Mouse (Mus musculus): ENCODE measurements around the gene Aim2. TPM values are rescaled to one million over a fixed set of nuclear protein-coding genes. Genes with fewer than 3 reads are reported as not detected.

Aim2 gene
- polyA plus RNA-seq, 1 experiment from 2014 or later: 3.6 TPM

DNA sequence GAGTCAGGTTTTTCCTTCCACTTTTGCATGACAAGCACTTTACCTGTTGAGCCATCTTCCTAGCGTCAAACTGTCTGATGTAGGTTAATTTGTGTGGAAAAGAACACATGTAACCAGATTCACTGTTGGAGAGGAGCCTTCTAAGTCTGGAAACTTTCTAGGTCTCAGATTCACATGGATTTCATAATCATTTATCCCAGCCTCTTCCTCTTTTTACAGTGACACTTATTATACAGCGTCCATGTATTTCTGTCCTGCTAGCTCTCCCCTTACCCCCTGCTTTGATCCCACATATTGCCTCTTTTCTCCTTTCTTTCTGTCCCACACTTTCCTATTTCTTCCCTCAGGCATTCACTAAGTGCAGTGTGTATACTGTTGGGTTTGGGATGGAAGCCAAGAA lies 75.7 kb downstream of the Aim2 start:
- Histone ChIP-seq H3K27me3 (ENCODE audit: control insufficient read depth, insufficient read depth, low read depth, low read length) (no peaks in the 10 kb centered on the region), H3K4me3 (ENCODE audit: low read depth, low read length) (no peak overlapping the region), H3K4me2 (ENCODE audit: low read depth, low read length) (no peak overlapping the region), H3K9me3 (replicated peaks; ENCODE audit: control insufficient read depth, low read length) (no peaks in the 10 kb centered on the region), H3K27ac (ENCODE audit: low read length) (no peak overlapping the region), H3K36me3 (ENCODE audit: control insufficient read depth, insufficient read depth) (no peaks in the 10 kb centered on the region), H3K9ac (ENCODE audit: low read depth, low read length) (no peak overlapping the region), H3K4me1 (ENCODE audit: control insufficient read depth, low read depth, low read length) (no peaks in the 10 kb centered on the region)
- no peak for ATAC-seq (ENCODE audit: low read depth)
- 42% methylated on average over 2 of the region's 2 CpGs for WGBS (ENCODE audit: insufficient replicate concordance)

DNA sequence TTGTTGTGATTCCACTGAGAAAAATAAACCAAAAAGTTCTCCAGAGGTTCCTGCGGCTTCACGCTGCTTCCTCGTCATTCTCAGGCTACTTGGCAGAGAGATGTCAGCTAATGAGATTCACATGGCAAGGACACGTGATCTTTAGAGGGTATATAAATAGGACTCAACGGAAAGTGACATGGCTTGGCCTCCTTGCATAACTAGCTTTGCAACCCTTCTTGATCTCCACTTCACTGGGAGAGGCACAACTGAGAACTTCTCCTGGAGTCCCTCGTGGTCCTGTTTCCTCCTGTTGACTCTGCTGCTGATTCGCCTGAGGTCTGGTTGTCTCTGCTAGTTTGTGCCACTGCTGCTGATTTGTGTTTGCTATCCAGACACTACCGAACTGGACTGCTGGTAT lies 76.7 kb downstream of the Aim2 start:
- H3K4me2 ChIP-seq (ENCODE audit: low read depth, low read length): no peak overlapping the region
- no peak for ATAC-seq (ENCODE audit: low read depth)
- no peaks in the 10 kb centered on the region for H3K27me3 ChIP-seq (ENCODE audit: control insufficient read depth, insufficient read depth, low read depth, low read length)
- H3K4me1 ChIP-seq (ENCODE audit: control insufficient read depth, low read depth, low read length): no peaks in the 10 kb centered on the region
- H3K9ac ChIP-seq (ENCODE audit: low read depth, low read length): no peak overlapping the region
- H3K36me3 ChIP-seq (ENCODE audit: control insufficient read depth, insufficient read depth): no peaks in the 10 kb centered on the region
- no peak overlapping the region for H3K27ac ChIP-seq (ENCODE audit: low read length)
- H3K4me3 ChIP-seq (ENCODE audit: low read depth, low read length): no peak overlapping the region
- 60% methylated on average over 8 of the region's 8 CpGs for WGBS (ENCODE audit: insufficient replicate concordance)
- no peaks in the 10 kb centered on the region for H3K9me3 ChIP-seq (replicated peaks; ENCODE audit: control insufficient read depth, low read length)

DNA sequence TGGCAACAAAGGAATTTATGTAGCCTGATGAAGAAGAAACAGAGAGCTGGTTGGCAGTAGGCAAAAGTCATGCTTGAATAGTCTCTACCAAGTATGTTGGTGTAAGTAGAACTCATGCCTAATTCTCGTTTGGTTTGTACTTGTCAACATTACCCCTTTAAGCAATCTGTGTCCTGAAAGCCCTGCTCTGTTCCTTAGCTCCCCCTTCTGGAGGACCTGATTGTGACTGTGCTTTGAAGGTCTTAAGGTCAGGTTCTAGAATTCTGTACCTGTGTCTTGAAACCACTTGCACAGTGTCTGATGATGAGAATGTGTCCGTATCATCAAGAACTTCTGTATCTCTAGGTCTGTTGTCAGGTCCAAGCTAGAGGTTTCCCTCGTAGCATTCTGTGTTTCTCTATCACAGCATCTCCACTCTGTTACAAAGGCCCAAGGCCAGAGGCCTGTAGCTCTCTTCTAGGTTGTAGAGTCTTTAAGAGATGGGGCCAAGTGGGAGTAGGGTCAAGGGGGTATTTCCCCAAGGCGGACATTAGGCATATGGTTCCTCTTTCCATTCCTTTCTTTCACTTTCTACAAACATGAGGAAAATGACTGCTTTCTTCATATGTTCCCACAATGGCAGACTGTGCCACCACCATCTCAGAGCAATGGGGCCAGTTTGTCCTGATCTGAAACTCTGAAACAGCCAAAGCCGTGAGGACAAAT lies 79.5 kb downstream of the Aim2 start:
- no peak overlapping the region for H3K27ac ChIP-seq (ENCODE audit: low read length)
- H3K9me3 ChIP-seq (replicated peaks; ENCODE audit: control insufficient read depth, low read length): no peaks in the 10 kb centered on the region
- 59% methylated on average over 5 of the region's 5 CpGs for WGBS (ENCODE audit: insufficient replicate concordance)

DNA sequence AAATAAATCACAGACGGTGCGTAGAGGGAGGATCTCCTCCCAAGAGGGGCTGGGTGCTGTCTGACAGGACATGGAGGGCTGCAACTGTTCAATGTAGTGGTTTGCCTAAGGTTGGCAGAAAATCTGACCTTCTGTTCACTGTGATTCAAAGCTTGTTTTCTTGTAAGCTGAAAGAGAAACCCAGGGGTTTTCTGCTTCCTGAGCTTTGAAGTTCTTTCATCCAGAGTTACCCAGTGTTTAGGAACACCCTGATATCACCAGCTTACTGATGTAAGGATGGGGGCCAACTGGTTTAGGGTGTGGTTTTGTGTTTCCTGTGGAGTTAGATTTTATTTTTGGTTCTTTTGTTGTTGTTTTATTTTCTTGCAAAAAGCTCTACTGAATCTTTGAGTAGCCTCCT lies 81.7 kb downstream of the Aim2 start:
- Histone ChIP-seq H3K9me3 (replicated peaks; ENCODE audit: control insufficient read depth, low read length) (no peaks in the 10 kb centered on the region), H3K4me3 (ENCODE audit: low read depth, low read length) (no peak overlapping the region), H3K4me1 (ENCODE audit: control insufficient read depth, low read depth, low read length) (no peaks in the 10 kb centered on the region), H3K9ac (ENCODE audit: low read depth, low read length) (no peak overlapping the region), H3K36me3 (ENCODE audit: control insufficient read depth, insufficient read depth) (no peaks in the 10 kb centered on the region), H3K27ac (ENCODE audit: low read length) (no peak overlapping the region), H3K27me3 (ENCODE audit: control insufficient read depth, insufficient read depth, low read depth, low read length) (no peaks in the 10 kb centered on the region), H3K4me2 (ENCODE audit: low read depth, low read length) (no peak overlapping the region)
- ATAC-seq (ENCODE audit: low read depth): no peak
- WGBS (ENCODE audit: insufficient replicate concordance): 86% methylated on average over 2 of the region's 2 CpGs

More for the DNA sequence above, 79.5 kb downstream of the Aim2 start:
- Histone ChIP-seq H3K4me1 (ENCODE audit: control insufficient read depth, low read depth, low read length) (no peaks in the 10 kb centered on the region), H3K27me3 (ENCODE audit: control insufficient read depth, insufficient read depth, low read depth, low read length) (no peaks in the 10 kb centered on the region), H3K36me3 (ENCODE audit: control insufficient read depth, insufficient read depth) (no peaks in the 10 kb centered on the region), H3K9ac (ENCODE audit: low read depth, low read length) (no peak overlapping the region), H3K4me2 (ENCODE audit: low read depth, low read length) (no peak overlapping the region), H3K4me3 (ENCODE audit: low read depth, low read length) (no peak overlapping the region)
- no peak for ATAC-seq (ENCODE audit: low read depth)

DNA sequence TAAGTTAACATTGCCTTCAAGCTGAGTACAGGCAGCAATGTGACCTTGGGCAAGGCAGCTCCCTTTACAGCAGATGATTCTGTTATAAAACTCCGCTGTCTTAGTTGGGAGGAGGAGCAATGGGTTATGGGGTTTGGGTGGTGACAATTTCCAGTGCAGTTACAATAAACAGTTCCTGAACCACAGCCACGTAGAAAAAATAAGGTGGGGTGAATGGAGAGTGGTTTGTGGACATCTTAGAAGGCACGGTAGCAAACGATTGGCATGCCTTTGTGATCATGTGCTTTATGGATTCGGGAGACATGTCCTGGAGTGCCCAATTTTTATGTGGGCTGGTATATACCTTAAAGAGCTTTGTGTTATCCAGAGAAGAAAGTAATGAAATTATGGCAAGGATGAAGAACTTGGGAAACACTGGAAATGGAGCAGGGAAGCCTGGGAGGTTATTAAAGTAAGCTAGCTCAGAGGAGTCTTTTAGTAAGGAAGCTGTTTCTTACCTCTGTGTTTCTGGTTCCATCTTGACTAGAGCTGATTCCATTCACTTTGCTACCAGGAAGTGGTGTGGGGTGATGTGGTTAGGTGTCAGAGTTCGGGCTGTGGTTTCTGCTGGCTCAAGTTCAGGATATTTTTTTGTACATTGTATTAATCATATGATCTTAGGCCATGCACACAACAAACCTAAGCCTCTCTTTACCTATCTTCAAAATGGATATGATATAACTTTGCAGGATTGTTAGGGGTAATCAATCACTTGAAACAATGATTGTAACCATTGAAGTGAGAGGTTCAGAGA lies 86.7 kb downstream of the Aim2 start:
- no peak overlapping the region for H3K9ac ChIP-seq (ENCODE audit: low read depth, low read length)
- no peak overlapping the region for H3K4me2 ChIP-seq (ENCODE audit: low read depth, low read length)
- no peak overlapping the region for H3K27ac ChIP-seq (ENCODE audit: low read length)
- WGBS (ENCODE audit: insufficient replicate concordance): 40% methylated on average over 6 of the region's 6 CpGs
- no peaks in the 10 kb centered on the region for H3K36me3 ChIP-seq (ENCODE audit: control insufficient read depth, insufficient read depth)
- H3K4me1 ChIP-seq (ENCODE audit: control insufficient read depth, low read depth, low read length): no peaks in the 10 kb centered on the region
- ATAC-seq (ENCODE audit: low read depth): no peak
- H3K27me3 ChIP-seq (ENCODE audit: control insufficient read depth, insufficient read depth, low read depth, low read length): no peaks in the 10 kb centered on the region
- no peaks in the 10 kb centered on the region for H3K9me3 ChIP-seq (replicated peaks; ENCODE audit: control insufficient read depth, low read length)
- H3K4me3 ChIP-seq (ENCODE audit: low read depth, low read length): no peak overlapping the region

DNA sequence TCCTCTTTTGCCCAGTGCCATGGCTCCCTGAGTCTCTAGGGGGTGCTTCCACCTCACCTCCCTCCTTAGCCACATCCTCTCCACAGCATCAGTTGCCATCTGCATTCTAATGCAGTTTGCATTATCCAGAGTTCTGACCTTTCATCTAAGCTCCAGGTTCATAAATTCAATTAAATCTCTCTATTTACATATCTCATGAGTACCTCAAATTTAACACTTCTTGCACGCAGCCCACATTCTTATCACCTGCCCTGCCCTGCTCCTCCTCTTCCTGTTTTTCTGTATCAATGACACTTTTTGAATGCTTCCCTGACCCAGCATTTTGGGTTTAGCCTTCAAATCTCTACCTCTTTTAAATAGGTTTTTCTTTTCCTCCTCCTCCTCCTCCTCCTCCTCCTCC lies 90.0 kb downstream of the Aim2 start:
- no peak for ATAC-seq (ENCODE audit: low read depth)
- H3K27me3 ChIP-seq (ENCODE audit: control insufficient read depth, insufficient read depth, low read depth, low read length): no peaks in the 10 kb centered on the region
- no peak overlapping the region for H3K4me2 ChIP-seq (ENCODE audit: low read depth, low read length)
- no peak overlapping the region for H3K9ac ChIP-seq (ENCODE audit: low read depth, low read length)
- H3K27ac ChIP-seq (ENCODE audit: low read length): no peak overlapping the region
- no peaks in the 10 kb centered on the region for H3K9me3 ChIP-seq (replicated peaks; ENCODE audit: control insufficient read depth, low read length)
- WGBS (ENCODE audit: insufficient replicate concordance): 13% methylated on average over 1 of the region's 1 CpGs
- no peaks in the 10 kb centered on the region for H3K4me1 ChIP-seq (ENCODE audit: control insufficient read depth, low read depth, low read length)
- no peak overlapping the region for H3K4me3 ChIP-seq (ENCODE audit: low read depth, low read length)
- H3K36me3 ChIP-seq (ENCODE audit: control insufficient read depth, insufficient read depth): no peaks in the 10 kb centered on the region

DNA sequence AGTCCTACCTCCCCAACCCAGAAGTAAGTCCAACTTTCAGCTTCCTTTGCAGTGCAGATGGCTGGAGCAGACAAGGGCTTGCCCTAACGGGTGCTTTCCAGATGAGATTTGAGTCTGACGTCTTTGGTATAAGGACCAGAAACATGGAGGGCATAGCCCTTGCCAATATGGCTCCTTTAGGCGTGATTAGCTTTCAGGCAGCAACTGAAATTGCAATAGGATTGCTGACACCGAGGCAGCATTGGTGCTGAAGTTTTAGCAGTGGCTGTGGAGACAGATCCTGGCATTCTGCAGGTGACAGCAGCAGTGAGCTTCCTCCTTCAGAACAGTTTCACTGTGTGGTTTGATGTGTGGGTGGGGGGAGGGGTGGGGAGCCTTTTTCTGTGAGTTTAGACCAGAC lies 90.5 kb downstream of the Aim2 start:
- no peak for ATAC-seq (ENCODE audit: low read depth)
- Histone ChIP-seq H3K4me1 (ENCODE audit: control insufficient read depth, low read depth, low read length) (no peaks in the 10 kb centered on the region), H3K27ac (ENCODE audit: low read length) (no peak overlapping the region), H3K4me2 (ENCODE audit: low read depth, low read length) (no peak overlapping the region), H3K4me3 (ENCODE audit: low read depth, low read length) (no peak overlapping the region), H3K36me3 (ENCODE audit: control insufficient read depth, insufficient read depth) (no peaks in the 10 kb centered on the region), H3K9me3 (replicated peaks; ENCODE audit: control insufficient read depth, low read length) (no peaks in the 10 kb centered on the region), H3K9ac (ENCODE audit: low read depth, low read length) (no peak overlapping the region), H3K27me3 (ENCODE audit: control insufficient read depth, insufficient read depth, low read depth, low read length) (no peaks in the 10 kb centered on the region)
- 21% methylated on average over 4 of the region's 4 CpGs for WGBS (ENCODE audit: insufficient replicate concordance)

DNA sequence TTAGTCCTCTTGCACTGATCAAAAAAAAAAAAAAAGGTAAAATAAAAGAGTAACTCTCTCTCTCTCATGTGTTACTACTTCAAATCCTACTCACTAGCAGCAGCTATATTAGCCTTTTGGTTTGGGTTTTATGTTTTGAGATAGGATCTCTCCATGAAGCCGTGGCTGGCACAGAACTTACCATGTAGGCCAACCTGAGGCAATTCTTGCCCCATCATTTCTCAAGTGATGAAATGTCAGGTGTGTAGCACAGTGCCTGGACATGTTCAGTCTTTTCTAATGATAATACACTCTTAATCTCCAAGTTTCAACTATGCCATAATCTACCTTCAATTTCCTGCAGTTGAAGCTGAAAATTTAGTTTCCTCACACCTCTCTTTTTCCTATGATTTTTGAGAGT lies 92.4 kb downstream of the Aim2 start:
- Histone ChIP-seq H3K27ac (ENCODE audit: low read length) (no peak overlapping the region), H3K4me3 (ENCODE audit: low read depth, low read length) (no peak overlapping the region), H3K9me3 (replicated peaks; ENCODE audit: control insufficient read depth, low read length) (no peaks in the 10 kb centered on the region), H3K9ac (ENCODE audit: low read depth, low read length) (no peak overlapping the region), H3K4me2 (ENCODE audit: low read depth, low read length) (no peak overlapping the region), H3K27me3 (ENCODE audit: control insufficient read depth, insufficient read depth, low read depth, low read length) (no peaks in the 10 kb centered on the region), H3K4me1 (ENCODE audit: control insufficient read depth, low read depth, low read length) (no peaks in the 10 kb centered on the region), H3K36me3 (ENCODE audit: control insufficient read depth, insufficient read depth) (no peaks in the 10 kb centered on the region)
- no peak for ATAC-seq (ENCODE audit: low read depth)
- 61% methylated on average over 1 of the region's 1 CpGs for WGBS (ENCODE audit: insufficient replicate concordance)

DNA sequence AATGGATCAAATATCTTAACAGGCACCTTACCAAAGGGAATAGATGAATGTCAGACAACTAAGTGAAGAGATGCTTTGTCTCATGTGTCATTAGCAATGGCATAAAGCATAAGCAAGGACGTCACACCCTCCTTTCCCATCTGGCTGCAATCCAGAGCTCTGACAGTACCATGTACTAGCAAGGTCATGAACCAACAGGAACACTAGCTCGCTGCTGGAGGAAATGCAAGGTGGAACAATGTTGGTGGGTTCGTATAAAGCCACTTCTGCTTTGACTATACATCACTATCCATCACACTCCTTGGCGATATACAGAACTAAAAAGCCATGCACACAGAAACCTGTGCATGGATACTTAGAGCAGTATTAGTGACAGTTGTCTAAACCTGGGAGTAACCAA lies 96.4 kb downstream of the Aim2 start:
- Histone ChIP-seq H3K27ac (ENCODE audit: low read length) (no peak overlapping the region), H3K27me3 (ENCODE audit: control insufficient read depth, insufficient read depth, low read depth, low read length) (no peaks in the 10 kb centered on the region), H3K4me2 (ENCODE audit: low read depth, low read length) (no peak overlapping the region), H3K4me1 (ENCODE audit: control insufficient read depth, low read depth, low read length) (no peaks in the 10 kb centered on the region), H3K4me3 (ENCODE audit: low read depth, low read length) (no peak overlapping the region), H3K9ac (ENCODE audit: low read depth, low read length) (no peak overlapping the region), H3K36me3 (ENCODE audit: control insufficient read depth, insufficient read depth) (no peaks in the 10 kb centered on the region), H3K9me3 (replicated peaks; ENCODE audit: control insufficient read depth, low read length) (no peaks in the 10 kb centered on the region)
- WGBS (ENCODE audit: insufficient replicate concordance): 34% methylated on average over 4 of the region's 4 CpGs
- ATAC-seq (ENCODE audit: low read depth): no peak

All from liver, embryonic 16.5 days (tissue).